Mouse (Mus musculus) 3134 (cell line): ENCODE data around the gene Cd84.
"Not testable (repeated sequence)": the region's sequence is repeated elsewhere in the genome, so short reads cannot be mapped to it uniquely, and the experiment has no call there.

ENCODE experiments used
- DNase-seq: peaks from one replicate; pipeline ENCODE4 v3.0.0-alpha.2; 2011; ENCODE audit warnings: low spot score; ENCODE audit not compliant: insufficient read length; ENCODE audit errors: extremely low read depth

The Cd84 gene

DNA sequence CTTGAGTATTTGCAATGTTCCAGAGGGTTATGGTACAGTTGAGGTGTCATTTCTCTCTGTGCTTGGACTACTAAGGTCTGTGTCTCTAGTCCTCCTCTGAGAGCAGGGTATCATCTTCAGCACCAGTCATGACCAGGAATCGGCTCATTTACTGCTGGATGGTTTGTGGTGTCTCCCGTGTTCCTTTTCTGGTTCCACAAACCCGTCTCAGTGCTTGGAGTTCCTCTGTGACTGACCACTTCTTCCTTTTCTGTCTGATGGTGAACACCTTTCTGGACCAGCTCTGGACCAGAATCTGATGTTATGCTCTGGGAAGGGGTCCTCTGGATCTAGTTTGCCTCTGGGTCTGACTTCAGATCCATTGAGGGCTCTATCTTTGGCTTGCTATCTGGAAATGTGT is at the start of gene Cd84:
TSS of gene Cd84 (plus strand) at position 210 of the 400 bp plus-strand sequence.
- no peak for DNase-seq

GRCm38 (mm10) chr1:171791491-171791890 is 48.0 kb upstream of the Cd84 start:
- no peak for DNase-seq

- DNase-seq, result no peak
These were observed 43.3 kb upstream of the Cd84 start for GRCm38 (mm10) chr1:171796185-171796584.

- no peak for DNase-seq
These were observed 41.7 kb upstream of the Cd84 start for GRCm38 (mm10) chr1:171797840-171798239.

DNA sequence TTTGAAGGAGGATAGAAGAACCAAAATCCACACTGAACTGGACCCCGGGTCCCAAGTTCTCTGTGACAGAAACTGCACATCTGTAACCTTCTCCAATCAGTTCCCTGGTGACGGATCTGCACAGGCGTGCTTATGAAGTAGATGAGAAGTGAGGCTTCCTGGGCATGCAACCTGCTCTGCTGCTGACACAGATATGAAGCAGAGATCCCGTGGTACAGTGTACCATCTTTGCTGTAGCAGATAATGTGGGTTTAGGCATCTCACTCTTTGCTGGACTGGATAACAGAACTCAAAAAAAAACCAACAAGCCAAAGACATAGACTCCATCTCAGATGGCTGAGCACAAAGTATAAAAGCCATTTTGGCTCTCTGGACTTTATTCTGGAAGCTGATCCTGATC is 39.8 kb upstream of the Cd84 start:
- DNase-seq, result no peak

- not testable (repeated sequence) for DNase-seq
These were observed 28.4 kb upstream of the Cd84 start for GRCm38 (mm10) chr1:171811048-171811447.

DNA sequence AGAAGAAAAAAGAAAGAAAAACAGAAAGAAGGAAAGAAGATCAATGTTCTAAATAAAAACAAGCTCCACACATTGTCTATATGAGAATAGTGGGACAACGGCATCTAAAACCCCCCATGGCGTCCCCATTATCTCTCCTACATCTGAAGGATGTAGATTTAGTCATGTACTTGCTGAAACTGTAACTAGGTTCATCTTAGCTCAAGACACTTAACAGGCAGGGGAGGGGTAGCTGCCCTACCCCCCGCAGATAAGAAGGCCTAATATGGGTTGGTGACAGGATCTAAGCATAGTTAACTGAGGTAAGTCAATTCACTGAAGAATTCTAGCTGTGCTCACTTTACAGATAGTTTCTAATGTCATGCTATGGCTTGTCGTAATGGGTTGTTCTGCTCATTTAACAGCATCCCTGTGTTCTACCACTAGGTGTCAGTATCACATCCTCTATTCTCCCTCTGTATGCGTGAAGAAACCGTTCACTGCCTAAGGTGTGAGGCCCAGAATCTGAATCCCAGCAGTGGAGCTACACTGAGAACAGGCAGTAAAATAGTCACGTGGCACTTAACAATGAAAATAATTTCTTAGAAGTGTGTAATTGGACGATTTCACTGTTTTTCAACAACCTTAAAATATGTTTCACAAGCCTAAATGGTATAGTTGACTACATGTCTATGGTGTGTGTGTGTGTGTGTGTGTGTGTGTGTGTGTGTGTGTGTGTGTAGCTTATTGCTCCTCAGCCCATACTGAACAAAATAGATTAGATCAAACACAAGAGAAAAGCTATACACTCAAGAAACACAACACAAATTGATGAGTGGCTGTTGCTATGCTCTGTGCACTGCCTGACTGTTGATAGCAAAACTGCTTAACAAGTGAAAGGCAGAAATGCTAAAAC is 23.7 kb upstream of the Cd84 start:
- DNase-seq, result no peak

- no peak for DNase-seq
These were observed 22.5 kb upstream of the Cd84 start for GRCm38 (mm10) chr1:171816991-171817390.

GRCm38 (mm10) chr1:171821331-171821730 is 18.2 kb upstream of the Cd84 start:
- DNase-seq, result no peak

DNA sequence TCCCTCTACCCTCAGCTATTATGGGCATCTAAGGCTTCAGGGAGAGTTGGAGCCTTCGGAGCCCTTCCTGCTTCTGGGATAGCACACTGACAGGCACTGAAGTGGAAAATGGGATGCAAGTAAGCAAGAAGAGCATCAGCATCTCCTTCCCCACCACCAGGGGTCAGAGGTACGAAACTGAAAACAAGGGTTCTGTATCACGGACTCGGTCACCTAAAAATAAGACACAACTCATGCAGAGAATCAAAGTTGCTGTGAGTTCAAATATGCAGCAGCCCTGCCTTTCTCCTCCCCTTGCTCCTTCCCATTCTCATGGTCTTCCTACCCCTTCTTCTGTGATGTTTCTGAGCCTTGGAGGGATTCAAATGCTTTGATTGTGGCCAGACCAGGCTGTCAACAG is 14.0 kb upstream of the Cd84 start:
- no peak for DNase-seq

- no peak for DNase-seq
These were observed 13.3 kb upstream of the Cd84 start for GRCm38 (mm10) chr1:171826164-171826563.

DNA sequence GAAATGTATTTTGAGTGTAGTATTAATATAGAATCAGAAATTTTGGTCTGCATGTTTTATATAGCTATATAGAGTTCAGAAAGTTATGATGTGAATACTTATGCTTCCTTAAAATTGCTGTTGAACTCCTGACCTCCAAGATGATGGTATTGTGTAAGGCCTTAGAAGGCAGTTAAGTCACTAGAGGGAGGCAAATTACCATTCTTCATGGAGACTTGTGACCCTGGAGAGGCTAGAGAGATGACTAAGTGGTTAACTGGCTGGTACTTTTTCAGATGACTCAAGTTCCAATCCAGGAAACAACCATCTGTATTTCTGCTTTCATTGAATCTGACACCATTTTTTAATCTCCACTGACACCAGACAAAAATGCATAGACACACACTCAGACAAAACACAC is 11.8 kb upstream of the Cd84 start:
- no peak for DNase-seq

- no peak for DNase-seq
These were observed 1.0 kb downstream of the Cd84 start for GRCm38 (mm10) chr1:171840450-171841023.

DNA sequence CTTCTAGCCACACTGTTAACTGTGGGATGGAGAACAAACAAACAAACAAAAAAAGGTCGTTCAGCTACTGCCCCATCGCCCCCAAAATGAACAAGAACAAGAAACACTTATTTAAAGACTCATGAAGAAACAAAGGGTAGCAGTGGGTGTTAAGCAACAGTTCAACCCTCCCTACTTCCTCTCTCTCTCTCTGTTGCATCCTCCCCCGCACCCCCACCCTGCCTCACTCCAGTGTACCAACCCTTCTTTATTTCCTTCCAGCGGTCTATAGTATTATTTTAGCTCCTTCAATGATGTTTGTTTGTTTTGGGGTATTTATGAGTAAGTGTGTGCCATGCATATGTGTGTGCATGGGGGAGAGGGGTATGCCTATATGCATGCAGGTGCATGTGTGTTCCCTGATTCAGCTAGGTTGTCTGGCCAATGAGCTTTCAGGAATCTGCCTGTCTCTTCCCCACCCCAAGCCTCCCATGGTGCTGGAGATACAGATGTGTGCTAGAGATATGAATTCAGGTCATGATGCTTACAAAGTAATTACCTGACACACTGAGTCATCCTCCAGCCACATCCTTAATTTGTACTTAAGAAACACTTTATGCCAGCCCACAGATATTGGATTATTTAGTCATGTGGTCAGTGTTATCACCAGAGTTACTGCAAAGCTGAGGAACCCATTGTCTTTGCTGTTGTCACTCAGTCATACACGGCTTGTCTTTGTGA is 5.7 kb downstream of the Cd84 start:
- DNase-seq, result no peak

- no peak for DNase-seq
These were observed 8.7 kb downstream of the Cd84 start for GRCm38 (mm10) chr1:171848201-171848600.

GRCm38 (mm10) chr1:171848757-171849156 is 9.3 kb downstream of the Cd84 start:
- DNase-seq, result no peak

DNA sequence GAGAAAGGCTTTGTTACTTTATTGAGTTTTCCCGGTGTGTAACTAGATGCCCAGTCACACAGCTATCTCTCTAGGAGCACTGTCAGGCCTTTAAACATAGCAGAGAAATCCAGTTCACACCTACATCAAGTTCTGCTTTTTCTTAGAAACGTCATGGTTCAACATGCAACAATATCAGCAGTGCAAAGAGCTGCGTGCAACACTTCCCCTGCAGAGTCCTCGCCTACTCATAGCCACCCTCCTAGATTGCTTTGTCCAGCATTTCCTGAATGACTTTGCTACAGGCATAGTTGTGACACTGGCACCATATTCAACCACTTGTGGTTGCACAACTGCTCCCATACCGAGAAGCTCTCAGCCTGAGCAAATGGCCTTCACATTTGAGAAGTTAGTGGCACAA is 10.0 kb downstream of the Cd84 start:
- no peak for DNase-seq

GRCm38 (mm10) chr1:171865467-171865866 is 26.0 kb downstream of the Cd84 start:
- no peak for DNase-seq

DNA sequence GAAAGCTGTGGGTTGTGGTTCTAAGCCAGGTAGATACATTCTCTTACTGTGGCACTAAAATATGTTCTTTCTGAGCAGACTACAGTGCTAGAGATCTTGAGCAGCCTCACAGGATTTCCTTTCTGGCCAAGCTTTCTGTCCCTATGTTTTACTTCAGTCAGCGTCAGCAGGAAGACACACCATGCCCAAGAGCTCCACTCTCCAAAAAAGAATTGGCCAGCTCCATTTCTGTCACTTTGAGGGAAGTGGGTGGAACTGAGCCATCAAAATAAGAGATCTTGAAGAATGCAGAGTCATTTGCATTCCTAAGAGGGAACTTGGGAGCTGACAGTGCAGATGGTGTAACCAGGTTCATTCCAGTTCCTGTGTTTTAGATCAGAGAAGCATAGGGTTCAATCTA is 47.5 kb downstream of the Cd84 start:
- no peak for DNase-seq

DNA sequence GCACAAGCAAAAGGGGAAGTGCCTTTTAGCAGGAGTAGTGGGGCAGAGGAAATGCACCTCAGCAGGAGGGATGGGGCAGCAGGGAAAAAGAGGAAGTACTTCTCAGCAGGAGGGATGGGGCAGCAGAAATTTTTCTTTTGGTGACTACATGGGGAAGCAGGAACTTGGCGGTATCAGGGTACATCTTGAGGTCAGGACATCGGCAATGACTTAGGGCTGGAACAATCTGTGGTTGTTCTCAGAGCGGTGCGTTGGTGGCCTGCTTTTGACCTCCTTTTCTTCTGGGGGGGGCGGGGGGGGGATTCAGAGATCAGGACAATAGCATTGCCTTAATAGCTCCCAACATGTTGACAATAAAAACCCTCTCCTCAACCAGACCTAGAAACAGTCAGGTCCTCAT is 55.9 kb downstream of the Cd84 start, which contains the start of gene Gm10521:
TSS of gene Gm10521 (plus strand) at position 301 of the 400 bp plus-strand sequence.
- not testable (repeated sequence) for DNase-seq

GRCm38 (mm10) chr1:171904011-171904410 is 64.5 kb downstream of the Cd84 start:
- no peak for DNase-seq
